Mouse (Mus musculus) heart, postnatal 0 days (tissue): ENCODE results near the gene Galnt14. TPM values are rescaled to one million over a fixed set of nuclear protein-coding genes. Genes with fewer than 3 reads are reported as not detected.

Source experiments
- ATAC-seq: fragments of 200-750 bp; cut with Nextera tagmentation; 2 replicates; pipeline ENCODE4 v1.8.0; 2017; ENCODE audit warnings: low read depth, moderate number of reproducible peaks, moderate library complexity; ENCODE audit not compliant: insufficient read depth
- DNase-seq: peaks from one replicate; pipeline ENCODE4 v3.0.0-alpha.2; 2016; ENCODE audit warnings: low spot score
- H3K27ac ChIP-seq: fragments of 300-500 bp; sonication (generic); 2 replicates; pipeline ENCODE4 v1.5.1; 2014; ENCODE audit warnings: low read depth, mild to moderate bottlenecking
- H3K27me3 ChIP-seq: fragments of 300-500 bp; sonication (generic); 2 replicates; pipeline ENCODE4 v1.6.1; 2014; ENCODE audit warnings: low read length, mixed read lengths; ENCODE audit not compliant: control insufficient read depth, insufficient read depth
- H3K36me3 ChIP-seq: fragments of 300-500 bp; sonication (generic); replicated peaks from 2 replicates; pipeline ENCODE4 v1.6.1; 2014; ENCODE audit warnings: low read length, mixed read lengths; ENCODE audit not compliant: control insufficient read depth, insufficient read depth
- H3K4me1 ChIP-seq: fragments of 300-500 bp; sonication (generic); 2 replicates; pipeline ENCODE4 v1.6.1; 2014; ENCODE audit warnings: antibody characterized with exemption; ENCODE audit not compliant: control insufficient read depth, insufficient read depth
- H3K4me2 ChIP-seq: fragments of 300-500 bp; sonication (generic); 2 replicates; pipeline ENCODE4 v1.6.1; 2014; ENCODE audit warnings: low read depth, mild to moderate bottlenecking, low read length, moderate library complexity
- H3K4me3 ChIP-seq: fragments of 300-500 bp; sonication (generic); 2 replicates; pipeline ENCODE4 v1.5.1; 2014; ENCODE audit warnings: low read depth, low read length
- H3K9ac ChIP-seq: fragments of 300-500 bp; sonication (generic); replicated peaks from 2 replicates; pipeline ENCODE4 v1.6.1; 2014; ENCODE audit warnings: low read depth, low read length, mixed read lengths
- H3K9me3 ChIP-seq: fragments of 300-500 bp; sonication (generic); replicated peaks from 2 replicates; pipeline ENCODE4 v1.6.1; 2016; ENCODE audit warnings: low read length; ENCODE audit not compliant: control insufficient read depth
- CTCF ChIP-seq: IDR thresholded peaks from 2 replicates; pipeline ENCODE4 v1.5.1; 2016; ENCODE audit warnings: antibody characterized with exemption, control low read depth, low read depth
- EP300 ChIP-seq: IDR thresholded peaks from 2 replicates; pipeline ENCODE4 v1.6.1; 2016; ENCODE audit warnings: antibody characterized with exemption, low read depth
- WGBS: fragments of 180-500 bp; shearing (Covaris S2); extraction: QIAGEN DNeasy Blood & Tissue Kit; methylation state at CpG from one replicate; pipeline ENCODE4 v1.1.7; 2014; 5-methylcytosine and 5-hydroxymethylcytosine counted together
- polyA plus RNA-seq: library from polyadenylated mRNA; unstranded; fragments of >200 nt; fragmentation: Nextera tagmentation; extraction: Ambion mirVana; gene quantifications from 2 replicates; pipeline ENCODE4 v1.2.1, GENCODE M21; 2015
- total RNA-seq: library from RNA; depleted of rRNA; stranded (reverse); fragments of >200 nt; gene quantifications from 2 replicates; pipeline ENCODE4 v1.2.3, GENCODE M21; 2014; ENCODE audit warnings: low replicate concordance

The Galnt14 gene
- total and polyA plus RNA-seq, 2 experiments from 2014 or later, result 0.14 TPM; not detected in 1

GRCm38 (mm10) chr17:73620049-73620448 lies 90.2 kb downstream of the Galnt14 start:
- DNase-seq (no peak), ATAC-seq (no peak)
- Histone ChIP-seq H3K4me1 (no peaks in the 10 kb centered on the region), H3K4me3 (no peak overlapping the region), H3K9me3 (no peaks in the 10 kb centered on the region), H3K27me3 (no peaks in the 10 kb centered on the region), H3K27ac (no peak overlapping the region), H3K9ac (no peak overlapping the region), H3K36me3 (no peaks in the 10 kb centered on the region), H3K4me2 (no peak overlapping the region)
- no peak for TF ChIP-seq EP300
- no peak for TF ChIP-seq CTCF
- 85% methylated on average over 4 of the region's 4 CpGs for WGBS

DNA sequence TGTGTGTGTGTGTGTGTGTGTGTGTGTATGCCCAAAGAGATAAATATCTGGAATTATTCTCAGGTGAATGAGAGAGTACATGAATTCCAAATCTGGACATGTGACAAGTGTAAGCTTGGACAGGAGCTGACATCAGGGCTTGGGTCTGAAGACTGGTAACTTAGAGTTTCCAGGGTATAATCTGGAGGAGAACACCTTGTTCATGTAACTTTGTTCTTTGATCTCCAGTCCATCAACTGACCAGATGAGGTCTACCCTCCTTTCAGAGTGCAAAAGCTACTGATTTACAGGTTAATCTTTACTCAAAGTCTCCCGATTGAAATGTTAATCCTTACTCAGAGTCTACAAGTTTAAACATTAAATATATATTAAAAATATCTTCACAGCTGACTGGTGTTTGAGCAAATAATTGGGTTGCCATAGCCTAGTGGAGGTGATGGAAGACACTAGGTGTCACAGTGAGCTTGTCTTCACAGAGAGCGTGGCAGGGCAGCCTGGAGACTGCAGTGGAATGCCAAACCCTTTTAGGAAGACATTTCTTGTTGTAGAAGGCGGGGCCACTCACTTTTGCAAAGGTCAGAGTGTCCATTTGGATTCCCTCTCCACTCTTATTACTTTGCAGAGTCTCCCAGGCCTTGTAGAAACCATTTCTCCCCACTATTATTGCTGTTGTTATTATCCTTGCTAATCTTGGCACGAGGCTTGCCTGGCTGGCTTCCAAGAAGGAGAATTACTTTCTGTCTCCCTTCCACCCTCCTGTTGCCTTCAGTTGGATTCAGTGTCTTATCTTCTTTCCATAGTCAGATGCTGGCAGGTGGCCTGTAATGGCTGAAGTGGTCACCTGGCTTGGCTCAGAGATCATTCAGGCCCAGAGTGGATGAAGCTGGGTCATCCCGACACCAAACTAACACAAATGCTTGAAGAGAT lies 107.4 kb downstream of the Galnt14 start:
- Histone ChIP-seq H3K4me3 (no peak overlapping the region), H3K36me3 (no peaks in the 10 kb centered on the region), H3K9me3 (no peaks in the 10 kb centered on the region), H3K4me1 (no peaks in the 10 kb centered on the region), H3K9ac (no peak overlapping the region), H3K4me2 (no peak overlapping the region), H3K27me3 (no peaks in the 10 kb centered on the region), H3K27ac (no peak overlapping the region)
- 47% methylated on average over 5 of the region's 5 CpGs for WGBS
- ATAC-seq (no peak), DNase-seq (no peak)
- no peak for TF ChIP-seq EP300
- TF ChIP-seq CTCF, result no peak

- no peak for DNase-seq
- no peaks in the 10 kb centered on the region for H3K27me3 ChIP-seq
- no peak overlapping the region for H3K27ac ChIP-seq
- ATAC-seq, result no peak
- no peak overlapping the region for H3K9ac ChIP-seq
- 64% methylated on average over 6 of the region's 6 CpGs for WGBS
- H3K4me3 ChIP-seq, result no peak overlapping the region
- H3K9me3 ChIP-seq, result no peaks in the 10 kb centered on the region
- no peaks in the 10 kb centered on the region for H3K4me1 ChIP-seq
- no peak overlapping the region for H3K4me2 ChIP-seq
- no peaks in the 10 kb centered on the region for H3K36me3 ChIP-seq
- no peak for TF ChIP-seq EP300
- TF ChIP-seq CTCF, result no peak
Measured at GRCm38 (mm10) chr17:73599923-73600322, 110.3 kb downstream of the Galnt14 start.

DNA sequence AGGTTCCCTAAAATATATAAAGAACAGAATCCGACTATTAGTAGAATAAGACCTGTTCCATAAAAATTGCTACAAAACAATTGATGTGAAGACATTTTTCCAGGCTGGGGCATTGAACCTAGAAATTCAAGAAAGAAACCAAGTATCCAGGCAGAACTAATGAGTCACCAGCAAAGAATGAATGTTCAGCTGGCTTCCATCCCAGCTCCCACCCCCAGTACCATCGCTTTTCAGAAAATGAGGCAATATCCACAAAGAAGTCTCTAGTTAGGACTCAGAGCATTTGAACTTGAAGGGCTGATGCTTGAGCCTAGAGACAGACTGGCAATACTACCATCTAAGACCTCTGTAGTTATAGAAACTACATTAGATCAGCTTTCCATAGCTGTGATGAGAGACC lies 118.2 kb downstream of the Galnt14 start:
- no peak overlapping the region for H3K4me2 ChIP-seq
- H3K27me3 ChIP-seq, result no peaks in the 10 kb centered on the region
- ATAC-seq, result no peak
- no peaks in the 10 kb centered on the region for H3K9me3 ChIP-seq
- no peak for TF ChIP-seq CTCF
- no peak for TF ChIP-seq EP300
- H3K4me1 ChIP-seq, result no peaks in the 10 kb centered on the region
- H3K4me3 ChIP-seq, result no peak overlapping the region
- H3K36me3 ChIP-seq, result no peaks in the 10 kb centered on the region
- no peak for DNase-seq
- 66% methylated on average over 2 of the region's 2 CpGs for WGBS
- H3K27ac ChIP-seq, result no peak overlapping the region
- H3K9ac ChIP-seq, result no peak overlapping the region

DNA sequence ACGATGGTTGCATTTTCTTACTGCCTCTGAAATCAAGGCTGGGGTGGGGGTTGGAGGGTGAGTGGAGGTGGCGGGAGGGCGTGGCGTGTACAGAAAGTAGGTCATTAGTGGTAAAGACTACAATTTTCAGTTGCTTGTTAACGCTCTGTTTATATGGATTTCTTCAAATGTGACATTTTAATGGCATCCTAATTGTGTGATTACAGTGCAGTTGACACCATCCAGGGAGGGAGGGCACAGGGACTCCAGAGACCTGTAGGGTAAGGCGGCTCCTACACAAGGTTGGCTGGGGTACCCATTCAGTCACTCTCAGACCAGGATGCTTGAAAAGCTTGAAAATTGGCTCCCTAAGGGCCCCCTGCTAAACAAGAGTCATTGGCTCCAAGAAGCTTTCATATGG lies 122.7 kb downstream of the Galnt14 start:
- Histone ChIP-seq H3K4me2 (no peak overlapping the region), H3K9me3 (no peaks in the 10 kb centered on the region), H3K4me3 (no peak overlapping the region), H3K36me3 (no peaks in the 10 kb centered on the region), H3K27me3 (no peaks in the 10 kb centered on the region), H3K27ac (no peak overlapping the region), H3K9ac (no peak overlapping the region), H3K4me1 (no peaks in the 10 kb centered on the region)
- DNase-seq, result no peak
- TF ChIP-seq EP300 (no peak), CTCF (no peak)
- no peak for ATAC-seq
- 83% methylated on average over 6 of the region's 6 CpGs for WGBS

DNA sequence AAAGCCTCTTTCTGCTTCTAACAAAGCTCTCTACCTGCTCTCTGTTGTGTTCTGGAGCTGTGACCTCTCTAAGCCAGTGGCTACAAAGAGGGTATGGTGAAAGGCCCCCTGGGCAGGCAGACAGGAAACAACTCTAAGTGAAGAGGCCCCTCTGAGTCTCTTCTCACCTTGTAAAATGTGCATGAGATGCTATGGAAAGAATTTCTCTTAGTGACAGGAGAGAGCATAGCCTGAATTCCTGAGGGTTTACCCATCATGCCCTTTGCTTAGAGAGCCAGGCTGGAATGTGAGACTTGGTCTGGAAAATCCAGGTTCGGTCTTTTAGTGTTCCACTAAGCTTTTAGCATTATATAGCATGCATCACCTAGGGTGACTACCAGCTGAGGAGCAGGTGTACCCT lies 136.1 kb downstream of the Galnt14 start:
- DNase-seq (no peak), ATAC-seq (no peak)
- H3K4me2 ChIP-seq, result no peak overlapping the region

More for the DNA sequence above, 136.1 kb downstream of the Galnt14 start:
- no peak overlapping the region for H3K9ac ChIP-seq
- no peaks in the 10 kb centered on the region for H3K9me3 ChIP-seq
- 20% methylated on average over 1 of the region's 1 CpGs for WGBS
- H3K27ac ChIP-seq, result no peak overlapping the region
- TF ChIP-seq CTCF (no peak), EP300 (no peak)
- H3K36me3 ChIP-seq, result no peaks in the 10 kb centered on the region
- H3K27me3 ChIP-seq, result no peaks in the 10 kb centered on the region
- H3K4me1 ChIP-seq, result peaks cover 4% of the 10 kb centered on the region; the same call in 1 of the 2 replicates
- no peak overlapping the region for H3K4me3 ChIP-seq
